Mouse (Mus musculus): ENCODE data around the gene Ttc37.

Gene Ttc37

GRCm38 (mm10) chr13:76098493-76099303 lies at the start of gene Ttc37, which contains the start of gene Arsk:
TSS of gene Ttc37 (plus strand) at chr13:76098734.
TSS of gene Arsk (minus strand) at chr13:76098660.
- DNase-seq (ENCODE audit: low spot score in 2 of 2), result peak; percentile 93 to 97

- DNase-seq (ENCODE audit: low spot score in 2 of 2), result peak; percentile 61 to 72
Measured at GRCm38 (mm10) chr13:76055391-76056232, 42.9 kb upstream of the Ttc37 start.

- DNase-seq (ENCODE audit: low spot score in 2 of 2), result peak; percentile 75 to 82
Measured at GRCm38 (mm10) chr13:76056261-76056724, 42.2 kb upstream of the Ttc37 start.

GRCm38 (mm10) chr13:76056896-76057266 lies 41.7 kb upstream of the Ttc37 start, which contains the start of gene Gpr150:
TSS of gene Gpr150 (minus strand) at chr13:76056996.
- no peak for DNase-seq (ENCODE audit: low spot score in 2 of 2)

GRCm38 (mm10) chr13:76057267-76058069 lies 41.1 kb upstream of the Ttc37 start:
- no peak for DNase-seq (ENCODE audit: low spot score in 2 of 2)

GRCm38 (mm10) chr13:76059591-76059990 lies 38.9 kb upstream of the Ttc37 start:
- DNase-seq (ENCODE audit: low spot score in 2 of 2), result no peak

- no peak for DNase-seq (ENCODE audit: low spot score in 2 of 2)
Measured at GRCm38 (mm10) chr13:76062126-76062525, 36.4 kb upstream of the Ttc37 start.

- no peak for DNase-seq (ENCODE audit: low spot score in 2 of 2)
Measured at GRCm38 (mm10) chr13:76062569-76062968, 36.0 kb upstream of the Ttc37 start.

GRCm38 (mm10) chr13:76063548-76063947 lies 35.0 kb upstream of the Ttc37 start:
- DNase-seq (ENCODE audit: low spot score in 2 of 2), result no peak

GRCm38 (mm10) chr13:76064363-76064945 lies 34.1 kb upstream of the Ttc37 start:
- DNase-seq (ENCODE audit: low spot score in 2 of 2), result no peak

- no peak for DNase-seq (ENCODE audit: low spot score in 2 of 2)
Measured at GRCm38 (mm10) chr13:76074323-76074722, 24.2 kb upstream of the Ttc37 start.

- DNase-seq (ENCODE audit: low spot score in 2 of 2), result no peak
Measured at GRCm38 (mm10) chr13:76098116-76098492, 430 bp upstream of the Ttc37 start.

- DNase-seq (ENCODE audit: low spot score in 2 of 2), result no peak
Measured at GRCm38 (mm10) chr13:76101989-76102388, 3.5 kb downstream of the Ttc37 start.

- DNase-seq (ENCODE audit: low spot score in 2 of 2), result no peak
Measured at GRCm38 (mm10) chr13:76109069-76109824, 10.7 kb downstream of the Ttc37 start.

- DNase-seq (ENCODE audit: low spot score in 2 of 2), result no peak
Measured at GRCm38 (mm10) chr13:76128799-76129198, 30.3 kb downstream of the Ttc37 start.

- DNase-seq (ENCODE audit: low spot score in 2 of 2), result no peak
Measured at GRCm38 (mm10) chr13:76132415-76132814, 33.9 kb downstream of the Ttc37 start.

- DNase-seq (ENCODE audit: low spot score in 2 of 2), result no peak
Measured at GRCm38 (mm10) chr13:76138862-76139261, 40.3 kb downstream of the Ttc37 start.

- DNase-seq (ENCODE audit: low spot score in 2 of 2), result no peak
Measured at GRCm38 (mm10) chr13:76141117-76141808, 42.7 kb downstream of the Ttc37 start.

- DNase-seq (ENCODE audit: low spot score in 2 of 2), result no peak
Measured at GRCm38 (mm10) chr13:76150483-76150882, 51.9 kb downstream of the Ttc37 start.

GRCm38 (mm10) chr13:76157099-76157498 lies 58.6 kb downstream of the Ttc37 start:
- DNase-seq (ENCODE audit: low spot score in 2 of 2), result no peak

All from spleen, postnatal 4 days (tissue).